Mouse (Mus musculus) midbrain, postnatal 0 days (tissue): ENCODE results near the gene Selenoh. TPM values are rescaled to one million over a fixed set of nuclear protein-coding genes. Genes with fewer than 3 reads are reported as not detected.

Source experiments
- ATAC-seq: fragments of 200-750 bp; cut with Nextera tagmentation; 2 replicates; pipeline ENCODE4 v1.8.0; 2017; ENCODE audit warnings: moderate number of reproducible peaks, mild to moderate bottlenecking, moderate TSS enrichment, moderate library complexity; ENCODE audit not compliant: low FRiP score
- DNase-seq: peaks from one replicate; pipeline ENCODE4 v3.0.0-alpha.2; 2015; ENCODE audit warnings: low spot score
- H3K27ac ChIP-seq: fragments of 300-500 bp; sonication (generic); 2 replicates; pipeline ENCODE4 v1.5.1; 2014; ENCODE audit warnings: low read depth, mild to moderate bottlenecking, low read length, mixed read lengths
- H3K27me3 ChIP-seq: fragments of 300-500 bp; sonication (generic); 2 replicates; pipeline ENCODE4 v1.6.1; 2014; ENCODE audit warnings: low read length, control low read depth, mixed read lengths; ENCODE audit not compliant: insufficient read depth
- H3K36me3 ChIP-seq: fragments of 300-500 bp; sonication (generic); 2 replicates; pipeline ENCODE4 v1.6.1; 2014; ENCODE audit warnings: low read length, control low read depth, mixed read lengths; ENCODE audit not compliant: insufficient read depth
- H3K4me1 ChIP-seq: fragments of 300-500 bp; sonication (generic); 2 replicates; pipeline ENCODE4 v1.6.1; 2014; ENCODE audit warnings: mild to moderate bottlenecking, control low read depth, antibody characterized with exemption, low read length, mixed read lengths; ENCODE audit not compliant: insufficient read depth
- H3K4me2 ChIP-seq: fragments of 300-500 bp; sonication (generic); 2 replicates; pipeline ENCODE4 v1.6.1; 2014; ENCODE audit warnings: low read depth, mild to moderate bottlenecking, low read length, mixed read lengths; ENCODE audit not compliant: poor library complexity, severe bottlenecking
- H3K4me3 ChIP-seq: fragments of 300-500 bp; sonication (generic); 2 replicates; pipeline ENCODE4 v1.5.1; 2014; ENCODE audit warnings: low read depth, mild to moderate bottlenecking, low read length, moderate library complexity
- H3K9ac ChIP-seq: fragments of 300-500 bp; sonication (generic); replicated peaks from 2 replicates; pipeline ENCODE4 v1.6.1; 2014; ENCODE audit warnings: mild to moderate bottlenecking, low read length, moderate library complexity, mixed read lengths; ENCODE audit not compliant: poor library complexity, severe bottlenecking
- H3K9me3 ChIP-seq: fragments of 300-500 bp; sonication (generic); 2 replicates; pipeline ENCODE4 v1.6.1; 2016; ENCODE audit warnings: low read length, control low read depth
- CTCF ChIP-seq: IDR thresholded peaks from 2 replicates; pipeline ENCODE4 v1.5.1; 2016; ENCODE audit warnings: antibody characterized with exemption, mild to moderate bottlenecking
- WGBS: fragments of 180-500 bp; shearing (Covaris S2); extraction: QIAGEN DNeasy Blood & Tissue Kit; methylation state at CpG from one replicate; pipeline ENCODE4 v1.1.7; 2014; 5-methylcytosine and 5-hydroxymethylcytosine counted together
- polyA plus RNA-seq: library from polyadenylated mRNA; unstranded; fragments of >200 nt; fragmentation: Nextera tagmentation; extraction: Ambion mirVana; gene quantifications from 2 replicates; pipeline ENCODE4 v1.2.1, GENCODE M21; 2015
- total RNA-seq: library from RNA; depleted of rRNA; stranded (reverse); fragments of >200 nt; gene quantifications from 2 replicates; pipeline ENCODE4 v1.2.3, GENCODE M21; 2014

The Selenoh gene
- total and polyA plus RNA-seq, 2 experiments from 2014 or later = 211 to 269 TPM

GRCm38 (mm10) chr2:84649674-84650073 lies 20.9 kb downstream of the Selenoh start:
- H3K4me3 ChIP-seq = peak overlapping the region; percentile 63
- no peak for DNase-seq
- H3K4me2 ChIP-seq = peak overlapping the region; percentile 78
- H3K27ac ChIP-seq = peak overlapping the region; percentile 51
- no peak for ATAC-seq
- H3K4me1 ChIP-seq = 0 out of 2 replicates have a peak, but pooled peaks cover 3% of the 10 kb centered on the region
- peak overlapping the region; percentile 75 for H3K9ac ChIP-seq
- H3K27me3 ChIP-seq = no peaks in the 10 kb centered on the region
- no peak for TF ChIP-seq CTCF
- 0% methylated on average over 10 of the region's 10 CpGs for WGBS
- no peaks in the 10 kb centered on the region for H3K36me3 ChIP-seq
- H3K9me3 ChIP-seq = no peaks in the 10 kb centered on the region

- Histone ChIP-seq H3K4me2 (peak overlapping the region; percentile 78), H3K36me3 (no peaks in the 10 kb centered on the region), H3K4me3 (peak overlapping the region; percentile 63), H3K27me3 (no peaks in the 10 kb centered on the region), H3K9me3 (no peaks in the 10 kb centered on the region), H3K4me1 (0 out of 2 replicates have a peak, but pooled peaks cover 3% of the 10 kb centered on the region), H3K27ac (peak overlapping the region; percentile 34; the same call in 1 of the 2 replicates), H3K9ac (peak overlapping the region; percentile 64)
- 8% methylated on average over 6 of the region's 6 CpGs for WGBS
- ATAC-seq = no peak
- peak; percentile 60 for DNase-seq
- peak; percentile 53 for TF ChIP-seq CTCF
Observed at GRCm38 (mm10) chr2:84648369-84648768, 22.2 kb downstream of the Selenoh start.

DNA sequence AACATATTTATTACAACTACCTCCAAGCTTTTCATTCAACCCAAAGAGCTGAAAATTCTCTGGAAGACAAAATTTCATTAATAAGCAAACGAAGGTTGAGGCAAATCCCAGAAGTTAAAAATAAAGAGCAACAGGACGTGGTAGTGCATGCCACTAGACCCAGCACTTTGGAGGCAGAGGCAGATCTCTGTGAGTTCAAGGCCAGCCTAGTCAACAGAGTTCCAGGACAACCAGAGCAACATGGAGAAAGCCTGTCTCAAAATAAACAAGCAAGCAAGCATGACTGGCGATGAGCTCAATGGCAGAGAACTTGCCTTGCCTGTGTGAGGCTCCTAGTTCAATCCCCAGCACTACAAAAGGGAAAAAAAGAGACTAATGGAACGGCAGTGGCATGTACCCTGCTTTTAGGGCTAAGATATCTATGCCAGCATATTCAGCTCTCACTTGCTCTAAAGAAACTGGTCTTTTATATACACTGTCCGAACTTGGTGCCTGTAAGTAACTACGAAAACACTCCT lies 23.5 kb downstream of the Selenoh start:
- no peak overlapping the region for H3K27ac ChIP-seq
- ATAC-seq (no peak), DNase-seq (no peak)
- WGBS = 85% methylated on average over 6 of the region's 6 CpGs
- no peaks in the 10 kb centered on the region for H3K9me3 ChIP-seq
- H3K27me3 ChIP-seq = no peaks in the 10 kb centered on the region
- H3K36me3 ChIP-seq = no peaks in the 10 kb centered on the region
- peak overlapping the region; percentile 78 for H3K4me2 ChIP-seq
- H3K4me3 ChIP-seq = peak overlapping the region; percentile 63
- TF ChIP-seq CTCF = no peak
- H3K4me1 ChIP-seq = 0 out of 2 replicates have a peak, but pooled peaks cover 3% of the 10 kb centered on the region
- no peak overlapping the region; the same call in 1 of the 2 replicates for H3K9ac ChIP-seq

- WGBS = 82% methylated on average over 1 of the region's 1 CpGs
- ATAC-seq (no peak), DNase-seq (no peak)
- Histone ChIP-seq H3K4me3 (no peak overlapping the region), H3K27ac (no peak overlapping the region), H3K9ac (no peak overlapping the region), H3K4me2 (no peak overlapping the region), H3K27me3 (no peaks in the 10 kb centered on the region), H3K9me3 (no peaks in the 10 kb centered on the region), H3K4me1 (0 out of 2 replicates have a peak, but pooled peaks cover 3% of the 10 kb centered on the region), H3K36me3 (no peaks in the 10 kb centered on the region)
- TF ChIP-seq CTCF = no peak
Observed at GRCm38 (mm10) chr2:84646138-84646537, 24.4 kb downstream of the Selenoh start.

GRCm38 (mm10) chr2:84640833-84641232 lies 29.7 kb downstream of the Selenoh start:
- no peak for TF ChIP-seq CTCF
- ATAC-seq (no peak), DNase-seq (no peak)
- Histone ChIP-seq H3K27me3 (no peaks in the 10 kb centered on the region), H3K4me1 (0 out of 2 replicates have a peak, but pooled peaks cover 7% of the 10 kb centered on the region), H3K36me3 (no peaks in the 10 kb centered on the region), H3K27ac (no peak overlapping the region), H3K4me3 (no peak overlapping the region), H3K9me3 (no peaks in the 10 kb centered on the region), H3K4me2 (no peak overlapping the region), H3K9ac (no peak overlapping the region)

DNA sequence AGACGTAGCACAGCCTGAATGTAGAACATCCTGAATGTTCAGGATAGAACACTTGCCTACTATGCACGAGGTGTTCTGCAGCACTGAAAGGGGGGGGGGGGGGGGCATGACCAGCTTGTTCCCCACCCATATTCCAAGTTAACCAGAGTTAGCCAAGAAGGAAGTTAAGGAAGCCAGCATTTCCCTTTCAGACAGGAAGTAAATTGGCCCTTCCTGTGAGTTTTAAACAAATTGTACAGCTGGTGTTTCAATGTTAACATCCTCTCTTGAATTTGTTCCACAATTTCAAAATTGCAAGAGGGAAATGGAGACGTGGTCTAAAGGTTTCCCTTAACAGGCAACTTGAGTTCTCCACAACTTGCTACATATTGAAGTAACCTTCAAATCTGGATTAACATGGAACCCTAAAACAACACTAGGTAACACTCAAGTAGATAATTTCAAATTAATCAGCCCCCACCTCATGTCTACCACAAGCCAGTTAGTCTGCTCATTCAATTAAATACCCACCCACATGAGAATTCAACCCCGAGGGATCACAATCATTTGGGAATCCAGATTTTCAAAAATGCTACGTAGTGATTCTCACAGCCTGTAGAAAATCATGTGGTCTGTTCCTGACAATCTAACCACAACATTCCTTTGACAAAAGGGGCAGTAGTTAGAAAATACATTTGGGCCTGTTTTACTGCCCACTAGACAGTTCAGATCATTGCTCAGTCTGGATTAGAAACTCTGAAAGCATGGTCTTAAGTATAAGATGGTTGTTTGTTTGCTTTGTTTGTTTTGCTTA lies 31.9 kb downstream of the Selenoh start:
- H3K9me3 ChIP-seq = no peaks in the 10 kb centered on the region
- 0 out of 2 replicates have a peak, but pooled peaks cover 7% of the 10 kb centered on the region for H3K4me1 ChIP-seq
- no peak overlapping the region for H3K9ac ChIP-seq
- DNase-seq = no peak
- WGBS = 65% methylated on average over 5 of the region's 5 CpGs
- H3K4me3 ChIP-seq = no peak overlapping the region
- ATAC-seq = no peak
- no peak for TF ChIP-seq CTCF
- 0 out of 2 replicates have a peak overlapping the region, but pooled peaks have one; percentile 48 for H3K27ac ChIP-seq
- no peaks in the 10 kb centered on the region for H3K36me3 ChIP-seq
- H3K27me3 ChIP-seq = no peaks in the 10 kb centered on the region
- no peak overlapping the region for H3K4me2 ChIP-seq
